Mouse (Mus musculus): Measurements from ENCODE around the gene Hoxa2. TPM values are rescaled to one million over a fixed set of nuclear protein-coding genes. Genes with fewer than 3 reads are reported as not detected.

Gene Hoxa2
- total and polyA plus RNA-seq, 3 experiments = 0.26 TPM; not detected in 2

GRCm38 (mm10) chr6:52213119-52213986 is 48.7 kb upstream of the Hoxa2 start, which contains the start of the genes Hoxa3 and Gm28308:
TSS of gene Hoxa3 (minus strand) at chr6:52213336.
TSS of gene Gm28308 (minus strand) at chr6:52213339.
- peak within 1 kb of the TSS; percentile 41 for H3K9ac ChIP-seq (ENCODE audit: insufficient read depth, low read depth)
- peak within 1 kb of the TSS in 2 of 3 experiments; percentile 53 to 57 for H3K4me3 ChIP-seq (replicated peaks in 1 of 3; ENCODE audit: low read depth in 2 of 3, low read length in 2 of 3, poor library complexity in 1 of 3)
- peak within 1 kb of the TSS; percentile 75 for H3K27ac ChIP-seq (ENCODE audit: insufficient read depth, low read depth)
- H3K4me1 ChIP-seq (ENCODE audit: control insufficient read depth in 1 of 2, insufficient read depth in 2 of 2) = peaks cover 4 to 17% of the 10 kb centered on the region in 2 experiments; a peak in 2 of 4 replicates
- no peaks in the 10 kb centered on the region for H3K79me2 ChIP-seq (replicated peaks; ENCODE audit: control insufficient read depth, extremely low read depth, insufficient read depth, poor library complexity, severe bottlenecking)
- in situ Hi-C loops (cut with MboI; ENCODE audit: low pct_ligation_motif_present, low pct_unique_long_range_greater_than_20kb, low sequenced_read_pairs) (loop anchor here (10.0 to 25.0 kb wide), 2 partner anchors 201 to 349 kb away; partner anchors contain the start of gene Skap2), dilution Hi-C loops (cut with MboI; ENCODE audit: extremely low pct_ligation_motif_present, extremely low pct_unique_long_range_greater_than_20kb, low sequenced_read_pairs) (no loop called here)
- H3K4me2 ChIP-seq (ENCODE audit: insufficient read depth, low read depth, poor library complexity, severe bottlenecking) = peak within 1 kb of the TSS; percentile 59
- H3K27me3 ChIP-seq (replicated peaks) = peaks cover 2% of the 10 kb centered on the region
- no peak for DNase-seq (ENCODE audit: extremely low read depth)
- TF ChIP-seq ZNF384 (IDR thresholded peaks at IDR 0.05; ENCODE audit: low read depth, low read length) (peak; percentile 37; the same call in 1 of the 2 replicates), ETS1 (conservative IDR thresholded peaks at IDR 0.05; ENCODE audit: low read depth, low read length) (no peak), MYC (IDR thresholded peaks at IDR 0.05; ENCODE audit: low read depth, low read length) (no peak), GABPA (IDR thresholded peaks at IDR 0.05; ENCODE audit: insufficient replicate concordance, low read depth, low read length) (no peak), POLR2A (IDR thresholded peaks at IDR 0.05; ENCODE audit: low read depth, low read length) (peak; percentile 49), SIN3A (IDR thresholded peaks at IDR 0.05; ENCODE audit: low read length) (no peak), KAT2A (IDR thresholded peaks at IDR 0.05; ENCODE audit: insufficient replicate concordance, low read length) (no peak), USF2 (conservative IDR thresholded peaks at IDR 0.05; ENCODE audit: low read depth, low read length) (no peak)
- peaks cover 32% of the 10 kb centered on the region for H3K9me3 ChIP-seq (replicated peaks; ENCODE audit: low read length)
- peaks cover 0 to 4% of the 10 kb centered on the region in 2 experiments for H3K36me3 ChIP-seq (replicated peaks in 1 of 2; ENCODE audit: control insufficient read depth in 1 of 2, insufficient read depth in 1 of 2, low read length in 1 of 2)

- H3K9ac ChIP-seq (ENCODE audit: insufficient read depth, low read depth) = peak overlapping the region; percentile 41
- H3K27ac ChIP-seq (ENCODE audit: insufficient read depth, low read depth) = peak overlapping the region; percentile 75
- peaks cover 0 to 6% of the 10 kb centered on the region in 2 experiments for H3K36me3 ChIP-seq (replicated peaks in 1 of 2; ENCODE audit: control insufficient read depth in 1 of 2, insufficient read depth in 1 of 2, low read length in 1 of 2)
- peak overlapping the region in 2 of 3 experiments; percentile 53 to 57 for H3K4me3 ChIP-seq (replicated peaks in 1 of 3; ENCODE audit: low read depth in 2 of 3, low read length in 2 of 3, poor library complexity in 1 of 3)
- H3K27me3 ChIP-seq (replicated peaks) = peaks cover 2% of the 10 kb centered on the region
- no peak for DNase-seq (ENCODE audit: extremely low read depth)
- H3K4me2 ChIP-seq (ENCODE audit: insufficient read depth, low read depth, poor library complexity, severe bottlenecking) = peak overlapping the region; percentile 59; the same call in 1 of the 2 replicates
- peaks cover 28% of the 10 kb centered on the region for H3K9me3 ChIP-seq (replicated peaks; ENCODE audit: low read length)
- TF ChIP-seq UBTF (IDR thresholded peaks at IDR 0.05; ENCODE audit: low read depth, low read length) (0 out of 2 replicates have a peak, but pooled peaks have one; percentile 39), IRF4 (IDR thresholded peaks at IDR 0.05; ENCODE audit: low read depth, low read length) (0 out of 2 replicates have a peak, but pooled peaks have one; percentile 21), TCF12 (IDR thresholded peaks at IDR 0.05; ENCODE audit: low read depth, low read length) (no peak), ZMIZ1 (IDR thresholded peaks at IDR 0.05; ENCODE audit: low read depth, low read length) (peak; percentile 28; the same call in 1 of the 2 replicates), BHLHE40 (IDR thresholded peaks at IDR 0.05; ENCODE audit: low read depth, low read length) (0 out of 2 replicates have a peak, but pooled peaks have one; percentile 13)
- H3K79me2 ChIP-seq (replicated peaks; ENCODE audit: control insufficient read depth, extremely low read depth, insufficient read depth, poor library complexity, severe bottlenecking) = no peaks in the 10 kb centered on the region
- H3K4me1 ChIP-seq (ENCODE audit: control insufficient read depth in 1 of 2, insufficient read depth in 2 of 2) = peaks cover 4 to 17% of the 10 kb centered on the region in 2 experiments; a peak in 2 of 4 replicates
- dilution Hi-C loops (cut with MboI; ENCODE audit: extremely low pct_ligation_motif_present, extremely low pct_unique_long_range_greater_than_20kb, low sequenced_read_pairs) (no loop called here), in situ Hi-C loops (cut with MboI; ENCODE audit: low pct_ligation_motif_present, low pct_unique_long_range_greater_than_20kb, low sequenced_read_pairs) (loop anchor here (10.0 to 25.0 kb wide), 2 partner anchors 200 to 348 kb away; partner anchors contain the start of gene Skap2)
Measured at GRCm38 (mm10) chr6:52212556-52213118, 48.0 kb upstream of the Hoxa2 start.
